Mouse (Mus musculus) bone marrow macrophage, adult 2 months (primary cell): Measurements from ENCODE around the gene Kcnh4.

Experiments used
- CTCF ChIP-seq: IDR thresholded peaks from 2 replicates; pipeline ENCODE4 v1.5.1; 2012; ENCODE audit warnings: low read depth, mild to moderate bottlenecking, low read length, moderate library complexity
- POLR2A ChIP-seq: IDR thresholded peaks from 2 replicates; pipeline ENCODE4 v1.6.1; 2012; ENCODE audit warnings: mild to moderate bottlenecking, low read depth, low read length, borderline replicate concordance

GRCm38 (mm10) chr11:100692164-100692616, 67.6 kb downstream of the Kcnh4 start, which contains the start of gene Zfp385c:
- no peak for TF ChIP-seq CTCF
- TF ChIP-seq POLR2A = no peak
